Mouse (Mus musculus) 416B (cell line): ENCODE data around the gene Bub1b.

Experiments used
- DNase-seq: peaks from one replicate; pipeline ENCODE4 v3.0.0; 2011; ENCODE audit warnings: low read depth

Bub1b gene

DNA sequence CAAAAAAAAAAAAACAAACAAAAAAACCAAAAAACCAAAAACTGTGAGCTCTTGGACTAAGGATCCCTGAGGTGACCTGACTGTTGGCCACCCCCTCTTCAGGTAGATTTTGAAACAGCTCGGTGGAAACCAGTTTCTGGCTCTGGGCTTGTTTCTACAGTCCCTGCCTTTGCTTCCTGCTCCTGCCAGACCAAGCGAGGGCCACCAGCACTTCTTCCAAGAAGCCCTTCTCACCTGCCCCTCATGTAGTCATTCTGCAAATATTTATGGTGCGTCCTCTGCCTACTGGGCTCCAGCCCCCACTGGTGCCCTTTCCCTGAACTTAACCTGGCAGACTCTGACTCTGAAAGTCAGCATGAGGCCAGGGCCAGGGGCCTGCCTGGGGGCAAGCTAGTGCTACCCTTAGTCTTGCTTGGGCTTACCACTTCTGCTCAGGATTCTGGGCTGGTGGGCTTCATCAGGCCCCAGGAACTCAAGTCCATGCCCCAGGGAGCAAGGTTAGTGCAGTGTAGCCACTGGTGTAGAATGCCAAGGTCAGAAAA lies 67.0 kb downstream of the Bub1b start:
- DNase-seq, result no peak

DNA sequence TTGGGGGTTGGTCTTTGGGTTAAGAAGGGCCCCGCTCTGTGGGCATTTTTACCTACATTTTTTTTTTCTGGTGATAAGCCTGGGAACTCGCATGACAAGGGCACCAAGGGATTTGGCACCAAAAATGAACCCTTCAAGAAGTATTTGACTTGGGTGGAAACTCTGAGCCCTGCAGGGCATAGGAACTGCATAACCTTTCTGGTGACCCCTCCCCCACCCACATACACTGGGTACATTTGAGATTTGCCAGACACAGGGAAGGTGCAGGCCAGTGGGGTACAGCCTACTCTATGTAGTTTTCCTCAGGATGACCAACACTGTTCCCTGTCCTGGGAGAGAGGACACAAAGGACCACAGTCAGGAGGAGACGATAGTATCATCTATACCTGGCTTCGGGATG lies 67.6 kb downstream of the Bub1b start:
- no peak for DNase-seq

DNA sequence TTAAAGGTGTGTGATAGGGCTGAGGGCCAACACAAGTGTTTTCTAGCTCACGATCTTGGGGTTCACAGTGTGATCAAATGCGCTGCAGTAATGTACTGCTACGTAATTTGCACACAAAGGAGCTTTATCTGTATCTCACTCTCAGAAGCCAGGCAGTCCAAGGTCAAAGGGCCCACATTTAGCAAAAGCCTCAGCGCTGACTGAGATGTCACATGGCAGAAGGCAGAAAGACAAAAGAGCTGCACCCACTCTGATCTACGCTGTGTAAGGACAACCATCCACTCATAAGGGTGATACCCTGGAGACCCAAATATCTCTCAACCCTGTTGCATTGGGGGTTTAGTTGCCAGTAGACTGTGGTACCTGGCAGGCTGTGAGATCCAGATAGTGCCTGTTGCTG lies 69.2 kb downstream of the Bub1b start:
- no peak for DNase-seq

DNA sequence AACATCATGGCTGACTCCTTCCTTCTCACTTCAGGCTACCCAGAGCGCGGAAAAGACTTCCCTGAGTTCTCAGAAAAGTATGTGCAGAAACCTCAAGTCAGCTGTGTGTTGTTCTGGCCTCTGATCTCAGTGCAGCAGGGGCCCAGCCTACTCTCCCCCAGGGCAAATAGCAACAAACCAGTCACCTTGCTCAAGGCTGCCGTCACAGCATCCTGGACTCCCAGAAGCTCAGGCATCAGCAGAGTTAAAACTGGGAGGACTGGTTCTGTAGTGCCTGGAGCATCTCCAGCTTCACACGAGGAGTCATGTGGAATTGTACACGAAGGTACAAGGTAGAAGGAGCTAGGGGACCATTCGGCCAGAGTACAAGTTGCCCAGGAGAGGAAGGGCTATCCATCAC lies 71.2 kb downstream of the Bub1b start:
- DNase-seq, result no peak

DNA sequence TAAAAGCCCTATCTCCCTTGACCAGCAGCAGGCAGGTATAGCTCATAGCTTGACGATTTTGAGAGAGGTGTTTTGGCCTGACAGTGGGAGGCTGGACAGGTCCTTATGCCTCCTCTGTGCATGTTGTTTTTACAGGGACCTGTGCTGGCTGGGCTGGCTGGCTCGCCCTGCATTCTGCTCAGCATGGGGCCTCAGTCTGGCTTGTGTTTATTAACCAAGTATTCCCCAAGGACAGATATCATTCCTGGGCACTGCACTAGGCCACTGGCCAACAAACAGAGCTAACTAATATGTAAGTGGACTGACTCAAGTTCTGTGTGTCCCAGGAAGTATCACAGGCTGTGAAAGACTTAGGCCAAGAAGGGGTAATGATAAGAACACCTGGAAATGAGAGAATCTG lies 71.8 kb downstream of the Bub1b start:
- no peak for DNase-seq

DNA sequence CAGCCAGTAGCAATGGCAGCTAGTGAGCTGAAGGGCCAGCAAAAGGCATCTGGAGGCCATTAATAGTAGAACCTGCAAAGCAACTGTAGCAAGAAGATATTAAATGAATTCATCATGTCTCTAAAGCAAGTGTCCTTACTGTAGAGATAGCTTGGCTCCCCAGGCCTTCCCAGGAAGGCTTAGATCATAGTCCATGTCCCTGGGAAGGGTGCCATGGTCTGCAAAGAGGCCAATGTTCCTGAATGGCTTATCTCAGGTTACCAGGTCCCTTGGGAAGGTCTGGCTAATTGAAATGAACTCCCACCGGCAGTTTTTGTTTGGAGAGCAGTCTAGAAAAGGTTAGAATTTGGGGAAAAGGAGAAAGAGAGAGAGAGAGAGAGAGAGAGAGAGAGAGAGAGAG lies 73.7 kb downstream of the Bub1b start:
- DNase-seq, result no peak

DNA sequence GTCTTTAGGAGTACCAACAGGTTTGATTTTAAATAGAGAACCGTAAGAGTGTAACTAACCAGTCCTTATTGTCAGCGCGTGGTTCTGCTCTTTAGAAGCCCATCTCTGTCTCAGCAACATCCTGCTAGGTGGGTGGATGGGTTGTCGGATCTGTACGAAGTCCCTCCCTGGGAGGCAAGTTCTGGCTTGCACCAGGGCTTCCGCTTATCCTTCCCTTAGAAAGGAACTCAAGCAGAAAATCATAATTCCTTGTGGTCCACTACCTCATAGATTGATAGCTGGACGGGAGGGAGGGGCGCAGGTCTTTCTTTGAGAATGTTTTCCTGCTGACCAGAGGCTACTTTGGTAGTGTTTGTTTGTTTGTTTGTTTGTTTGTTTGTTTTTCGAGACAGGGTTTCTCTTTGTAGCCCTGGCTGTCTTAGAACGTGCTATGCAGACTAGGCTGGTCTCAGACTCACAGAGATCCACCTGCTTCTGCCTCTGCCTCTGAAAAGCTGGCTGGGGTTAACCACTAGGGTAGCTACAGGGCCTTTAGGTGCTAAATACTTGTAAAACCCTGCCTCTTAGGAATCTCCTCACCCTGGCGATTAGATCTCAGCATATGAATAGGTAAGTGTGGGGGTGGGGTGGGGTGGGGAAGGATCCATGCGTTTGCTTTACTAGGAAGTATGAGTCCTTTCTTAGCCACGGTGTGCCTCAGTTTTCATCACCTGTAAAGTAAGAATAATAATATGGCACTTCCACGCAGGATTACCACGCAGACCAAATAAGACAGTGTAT lies 75.9 kb downstream of the Bub1b start:
- no peak for DNase-seq

DNA sequence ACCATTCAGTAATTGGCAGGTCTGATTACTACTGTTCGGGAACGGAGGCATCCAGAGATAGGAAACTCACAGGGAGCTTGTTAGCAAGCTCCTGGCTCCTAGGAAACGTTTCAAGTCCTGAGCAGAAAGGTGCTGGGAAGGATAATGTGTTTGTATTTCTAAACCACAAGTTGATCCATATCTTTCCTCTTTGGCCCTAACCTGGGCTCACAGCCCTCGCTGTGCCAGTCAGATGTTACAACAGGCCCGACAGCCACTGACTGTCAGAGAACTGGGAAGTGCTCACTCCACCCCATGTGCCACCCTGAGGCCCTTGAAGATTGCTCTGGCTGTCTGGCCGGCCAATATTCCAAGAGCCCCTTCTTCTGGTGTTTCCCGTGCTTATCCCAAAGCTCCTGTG lies 76.5 kb downstream of the Bub1b start:
- no peak for DNase-seq

DNA sequence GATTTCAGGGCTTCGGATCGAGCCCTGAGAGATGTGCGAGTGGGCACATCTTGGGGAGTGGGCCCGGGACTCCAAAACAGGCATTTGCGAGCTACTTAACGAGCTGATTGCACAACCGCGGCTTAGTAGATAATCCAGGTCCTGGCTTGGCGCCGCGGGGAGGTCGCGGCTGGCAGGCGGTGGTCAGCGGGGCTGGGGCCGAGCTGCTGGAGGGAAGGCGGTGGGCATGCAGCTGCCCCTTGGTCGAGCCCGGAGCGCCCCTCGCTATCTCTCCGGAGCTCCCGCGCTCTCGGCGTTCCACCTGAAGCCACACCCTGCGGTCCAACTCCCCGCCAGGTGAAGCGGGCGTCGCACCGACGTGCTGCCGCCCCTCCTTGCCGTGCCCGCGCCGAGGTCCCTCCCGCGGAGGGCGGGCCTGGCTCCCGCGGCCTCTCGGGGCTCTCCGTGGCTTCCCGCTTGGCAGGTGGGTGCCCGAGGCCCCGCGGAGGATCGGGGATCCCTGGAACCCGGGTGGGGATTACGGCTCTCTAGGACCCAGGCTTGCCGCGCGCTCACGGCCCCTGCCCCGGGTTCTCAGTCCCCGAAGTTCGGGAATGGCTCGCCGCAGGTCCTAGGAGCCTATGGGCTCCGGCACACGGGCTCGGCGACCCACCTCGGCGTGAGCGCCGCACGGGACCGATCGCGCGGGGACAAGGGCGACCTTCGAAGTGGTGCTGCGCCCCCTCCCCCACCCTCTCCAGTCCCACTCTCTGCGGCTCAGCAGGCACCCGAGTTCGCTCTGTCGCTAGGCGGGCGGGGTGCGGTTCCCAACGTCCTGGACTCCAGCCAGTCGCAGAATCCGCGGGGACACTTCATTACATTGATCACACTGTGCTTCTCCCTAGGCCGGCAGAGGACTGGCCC lies 79.1 kb downstream of the Bub1b start:
- no peak for DNase-seq

DNA sequence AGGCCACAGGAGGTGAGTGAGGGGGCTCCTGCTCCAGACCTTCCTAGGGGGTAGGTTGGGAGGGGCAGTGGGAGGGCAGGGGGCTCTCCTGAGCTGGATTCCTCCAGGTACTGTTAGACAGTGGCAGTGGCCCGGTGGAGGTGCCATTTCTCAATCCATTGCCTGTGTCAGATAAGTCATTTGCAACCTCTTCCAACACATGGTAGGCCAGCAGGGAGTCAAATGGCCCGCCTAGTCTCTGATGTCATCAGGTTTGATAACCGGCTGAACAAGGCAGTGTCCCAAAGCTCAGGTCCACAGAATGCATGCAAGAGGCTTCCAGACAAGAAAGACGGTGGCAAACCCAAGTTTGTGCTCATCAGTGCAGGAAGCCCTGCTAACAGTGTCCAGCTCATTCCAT lies 79.8 kb downstream of the Bub1b start:
- DNase-seq, result no peak

DNA sequence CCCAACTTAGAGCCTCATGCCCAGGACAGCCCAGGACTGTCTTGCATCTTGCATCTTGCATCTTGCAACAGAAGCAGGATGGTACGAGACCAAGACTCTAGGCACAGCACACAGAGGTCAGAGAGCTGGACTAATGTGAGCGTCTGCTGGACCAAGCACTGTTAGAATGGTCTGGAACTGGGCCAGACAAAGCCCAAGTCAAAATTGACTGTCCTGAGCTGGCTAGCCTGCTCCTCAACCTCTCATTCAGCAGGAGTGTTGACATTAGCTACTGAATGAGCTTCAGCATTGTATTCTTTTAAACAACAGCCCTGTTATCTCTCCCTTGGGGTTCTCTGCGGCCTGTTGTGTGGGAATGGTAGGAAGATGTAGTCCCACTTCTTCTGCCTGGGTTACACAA lies 81.6 kb downstream of the Bub1b start:
- DNase-seq, result no peak

DNA sequence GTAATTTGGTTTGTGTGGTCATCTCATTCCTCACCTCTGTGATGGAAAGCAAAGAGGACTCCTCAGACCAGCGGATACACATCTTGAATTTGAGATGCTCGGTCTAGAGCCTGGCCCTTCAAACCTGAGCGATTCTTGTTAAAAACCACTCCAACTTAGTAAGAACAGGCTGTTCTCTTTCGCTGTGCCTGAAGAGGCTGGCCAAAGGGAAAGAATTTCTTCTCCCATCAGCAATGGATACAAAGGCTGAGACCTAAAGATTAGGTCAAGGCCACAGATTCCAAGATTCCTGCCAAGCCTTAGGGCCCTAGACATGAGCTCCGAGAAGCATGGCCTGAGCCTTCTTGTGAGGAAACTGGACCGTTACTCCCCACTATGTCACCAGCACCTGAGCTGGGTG lies 82.9 kb downstream of the Bub1b start:
- no peak for DNase-seq

DNA sequence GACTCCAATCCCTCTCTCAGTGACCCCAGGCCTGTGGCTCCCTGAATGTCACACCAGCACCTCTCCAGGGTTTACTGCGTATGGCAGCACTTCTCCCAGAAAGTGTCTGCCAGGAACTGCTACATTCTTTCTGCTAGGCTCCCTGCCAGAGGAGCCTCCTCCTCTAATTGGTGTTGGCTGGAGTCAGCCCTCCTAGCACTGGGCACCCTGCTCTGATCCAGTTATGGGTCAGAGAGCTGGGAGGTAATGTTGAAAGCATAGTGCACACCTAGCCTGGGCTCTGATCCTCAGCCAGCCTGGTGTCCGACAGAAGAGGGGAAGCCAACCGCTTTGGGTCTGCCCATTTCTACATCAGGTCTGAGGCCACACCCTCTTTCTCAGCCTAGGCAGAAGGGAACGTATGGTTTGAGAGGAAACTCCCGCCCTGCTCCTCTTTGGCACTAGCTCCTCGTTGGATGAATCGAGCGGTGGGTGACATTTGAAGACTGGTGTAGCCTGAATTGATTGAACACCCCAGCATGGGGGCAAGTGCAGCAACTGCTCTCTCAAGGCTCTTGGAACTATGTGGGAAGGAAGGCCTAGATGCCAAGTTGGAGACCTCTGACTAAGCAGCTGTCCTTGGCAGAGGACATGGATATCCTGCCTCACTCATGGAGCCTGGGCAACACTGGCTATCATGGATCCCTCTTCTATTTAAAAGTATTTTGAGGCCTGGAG lies 84.7 kb downstream of the Bub1b start:
- no peak for DNase-seq

DNA sequence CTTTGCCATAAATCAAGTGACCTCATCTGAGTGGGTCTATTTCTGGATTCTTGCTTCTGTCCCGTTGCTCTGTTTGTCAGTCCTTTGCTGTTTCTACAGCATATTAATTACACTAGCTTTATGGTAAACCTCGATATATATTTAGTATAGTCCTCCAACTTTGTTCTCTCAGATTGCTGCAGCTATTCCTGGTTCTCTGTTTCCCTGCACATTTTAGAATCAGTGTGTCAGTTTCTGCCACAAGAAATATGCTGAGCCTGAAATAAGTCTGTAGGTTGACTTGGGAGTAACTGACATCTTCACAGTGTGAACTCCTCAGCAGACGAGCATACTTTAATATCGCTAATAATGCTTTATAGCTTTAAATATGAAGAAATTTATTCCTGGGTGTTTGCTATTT lies 87.1 kb downstream of the Bub1b start:
- no peak for DNase-seq

DNA sequence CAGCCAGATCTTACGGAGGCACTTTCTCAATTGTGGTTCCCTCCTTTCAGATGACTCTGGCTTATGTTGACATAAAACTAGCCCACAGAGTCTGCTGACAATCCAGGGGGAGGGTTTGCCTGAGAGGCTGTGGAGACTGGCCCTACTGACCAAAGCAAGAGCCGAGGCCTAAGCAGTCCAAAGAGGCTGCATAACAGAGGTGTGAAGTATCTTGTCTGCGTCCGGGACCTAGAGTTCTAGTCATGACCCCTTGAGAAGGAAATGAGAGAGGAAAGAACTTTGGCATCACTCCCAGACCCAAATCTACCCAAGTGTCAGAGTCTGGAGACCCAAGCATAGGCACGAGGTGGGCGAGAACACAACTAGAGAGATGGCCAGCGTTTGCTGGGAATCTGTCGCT lies 88.7 kb downstream of the Bub1b start:
- DNase-seq, result no peak

DNA sequence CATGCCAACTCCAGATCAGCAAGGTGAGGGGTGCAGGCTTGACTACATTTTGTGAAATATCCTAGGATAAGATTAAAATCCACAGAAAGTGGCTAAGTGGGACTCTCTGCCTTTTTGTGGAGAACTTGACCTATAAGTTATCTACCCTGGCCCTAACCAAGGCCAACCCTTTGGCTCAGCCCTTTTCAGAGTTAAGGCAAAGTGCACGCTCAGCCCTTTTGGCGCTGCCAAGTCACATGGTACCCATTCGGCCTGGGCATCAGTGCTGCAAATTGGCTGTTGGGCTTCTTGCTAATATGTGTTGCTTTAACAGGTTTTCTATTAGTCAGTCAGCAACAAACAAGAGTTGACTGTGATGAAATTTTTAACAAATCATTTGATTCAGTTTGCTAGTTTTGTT lies 89.8 kb downstream of the Bub1b start:
- no peak for DNase-seq

DNA sequence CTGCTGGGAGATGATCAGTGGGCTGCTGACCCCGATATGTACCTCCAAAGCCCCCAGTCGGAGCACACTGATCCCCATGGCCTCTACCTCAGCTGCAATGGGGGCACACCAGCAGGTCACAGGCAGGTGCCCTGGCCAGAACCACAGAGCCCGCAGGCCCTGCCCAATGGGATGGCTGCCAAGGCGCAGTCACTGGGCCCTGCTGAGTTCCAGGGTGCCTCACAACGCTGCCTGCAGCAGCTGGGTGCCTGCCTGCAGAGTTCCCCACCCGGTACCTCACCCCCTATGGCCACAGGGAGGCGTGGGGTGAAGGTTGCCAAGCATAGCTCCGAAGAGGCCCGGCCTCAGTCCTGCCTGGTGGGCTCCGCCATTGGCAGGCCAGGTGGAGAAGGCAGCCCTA lies 91.9 kb downstream of the Bub1b start:
- no peak for DNase-seq
